Mouse (Mus musculus): ENCODE results near the gene Pla2g5. TPM values are rescaled to one million over a fixed set of nuclear protein-coding genes. Genes with fewer than 3 reads are reported as not detected.

The Pla2g5 gene
- total and polyA plus RNA-seq, 3 experiments, result 14.7 to 32.7 (median 16.4) TPM

DNA sequence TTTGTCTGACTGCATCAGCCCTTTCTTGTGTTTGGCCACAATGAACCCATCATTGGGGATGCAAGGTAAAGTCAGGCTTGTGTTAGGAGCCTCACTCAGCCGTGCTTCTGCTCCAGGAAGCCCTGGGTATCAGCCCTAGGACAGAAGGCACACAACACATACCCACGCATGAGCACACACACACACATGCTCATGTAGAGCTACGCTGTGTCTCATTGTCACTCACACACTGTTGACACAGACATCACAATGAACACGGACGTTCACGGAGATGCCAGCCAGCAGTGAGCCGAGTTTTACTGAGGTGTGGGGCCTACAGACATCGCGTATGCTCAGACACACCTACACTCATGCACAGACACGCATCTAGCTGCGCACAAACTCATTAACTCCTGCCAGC lies 107.3 kb downstream of the Pla2g5 start:
- ATAC-seq (ENCODE audit: extremely low read depth, insufficient number of reproducible peaks, low FRiP score, poor library complexity, severe bottlenecking) (no peak), DNase-seq (ENCODE audit: low spot score) (no peak)
- Histone ChIP-seq H3K27me3 (ENCODE audit: insufficient read depth, low read length) (no peaks in the 10 kb centered on the region), H3K9me3 (replicated peaks) (peaks cover 88% of the 10 kb centered on the region), H3K4me1 (ENCODE audit: insufficient read depth, low read depth, low read length) (no peaks in the 10 kb centered on the region), H3K36me3 (replicated peaks) (no peaks in the 10 kb centered on the region), H3K4me3 (ENCODE audit: low read depth, low read length) (no peak overlapping the region)
- TF ChIP-seq POLR2AphosphoS5 (IDR thresholded peaks at IDR 0.05; ENCODE audit: insufficient replicate concordance, low read depth, low read length) (no peak), TAL1 (conservative IDR thresholded peaks at IDR 0.05; ENCODE audit: low read depth, low read length) (no peak), CTCF (IDR thresholded peaks at IDR 0.05; ENCODE audit: low read depth, low read length) (no peak)

DNA sequence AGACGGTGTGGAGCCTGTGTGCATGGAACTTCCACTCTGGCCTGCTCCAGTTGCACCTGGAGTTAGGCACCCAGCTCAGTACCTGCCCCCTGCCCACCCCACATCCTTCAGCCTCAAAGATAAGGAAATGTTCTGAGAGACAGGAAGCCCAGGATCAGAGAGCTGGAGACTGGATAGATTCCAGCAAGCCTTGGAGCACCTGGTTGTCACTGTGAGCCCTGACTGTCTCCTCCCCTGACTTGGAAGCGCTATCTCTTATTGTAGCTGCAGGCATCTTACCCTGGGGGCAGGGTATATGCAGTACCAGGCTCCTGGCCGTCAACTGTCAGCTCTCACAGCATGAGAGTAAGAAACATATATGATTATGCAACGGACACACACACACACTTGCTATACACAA lies 107.8 kb downstream of the Pla2g5 start:
- no peaks in the 10 kb centered on the region for H3K36me3 ChIP-seq (replicated peaks)

DNA sequence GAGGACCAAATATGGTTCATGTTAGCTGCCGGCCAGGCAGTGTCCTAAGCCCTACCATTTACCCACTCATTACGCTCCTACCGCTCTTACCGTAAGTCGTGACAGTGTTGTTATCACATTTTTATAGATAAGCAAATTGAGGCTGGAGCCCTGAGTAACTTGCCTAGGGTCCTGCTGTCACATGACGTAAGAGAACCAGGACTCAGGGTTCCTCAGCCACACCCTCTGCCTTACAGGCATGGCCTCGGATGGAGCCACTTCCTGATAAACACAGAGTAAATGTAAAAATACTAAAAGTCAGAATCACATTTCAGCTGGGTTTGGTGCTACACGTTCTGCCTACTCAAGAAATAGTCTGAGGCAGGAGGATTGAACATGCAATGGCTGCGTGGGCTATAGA lies 108.8 kb downstream of the Pla2g5 start:
- Histone ChIP-seq H3K9me3 (replicated peaks) (peaks cover 93% of the 10 kb centered on the region), H3K36me3 (replicated peaks) (no peaks in the 10 kb centered on the region), H3K4me3 (ENCODE audit: low read depth, low read length) (no peak overlapping the region), H3K27me3 (ENCODE audit: insufficient read depth, low read length) (no peaks in the 10 kb centered on the region), H3K4me1 (ENCODE audit: insufficient read depth, low read depth, low read length) (no peaks in the 10 kb centered on the region)
- no peak for DNase-seq (ENCODE audit: low spot score)
- ATAC-seq (ENCODE audit: extremely low read depth, insufficient number of reproducible peaks, low FRiP score, poor library complexity, severe bottlenecking), result no peak
- no peak for TF ChIP-seq TAL1 (conservative IDR thresholded peaks at IDR 0.05; ENCODE audit: low read depth, low read length)

More for the DNA sequence above, 107.8 kb downstream of the Pla2g5 start:
- DNase-seq (ENCODE audit: low spot score), result no peak
- Histone ChIP-seq H3K4me3 (ENCODE audit: low read depth, low read length) (no peak overlapping the region), H3K9me3 (replicated peaks) (peaks cover 88% of the 10 kb centered on the region), H3K27me3 (ENCODE audit: insufficient read depth, low read length) (no peaks in the 10 kb centered on the region), H3K4me1 (ENCODE audit: insufficient read depth, low read depth, low read length) (no peaks in the 10 kb centered on the region)
- ATAC-seq (ENCODE audit: extremely low read depth, insufficient number of reproducible peaks, low FRiP score, poor library complexity, severe bottlenecking), result no peak
- TF ChIP-seq POLR2AphosphoS5 (IDR thresholded peaks at IDR 0.05; ENCODE audit: insufficient replicate concordance, low read depth, low read length), result no peak
- TF ChIP-seq TAL1 (conservative IDR thresholded peaks at IDR 0.05; ENCODE audit: low read depth, low read length), result no peak
- TF ChIP-seq CTCF (IDR thresholded peaks at IDR 0.05; ENCODE audit: low read depth, low read length), result no peak
- no peak for TF ChIP-seq GATA1 (IDR thresholded peaks at IDR 0.05; ENCODE audit: borderline replicate concordance, low read length)
- no peak for TF ChIP-seq GATA2 (IDR thresholded peaks at IDR 0.05; ENCODE audit: borderline replicate concordance, low read depth, low read length)

DNA sequence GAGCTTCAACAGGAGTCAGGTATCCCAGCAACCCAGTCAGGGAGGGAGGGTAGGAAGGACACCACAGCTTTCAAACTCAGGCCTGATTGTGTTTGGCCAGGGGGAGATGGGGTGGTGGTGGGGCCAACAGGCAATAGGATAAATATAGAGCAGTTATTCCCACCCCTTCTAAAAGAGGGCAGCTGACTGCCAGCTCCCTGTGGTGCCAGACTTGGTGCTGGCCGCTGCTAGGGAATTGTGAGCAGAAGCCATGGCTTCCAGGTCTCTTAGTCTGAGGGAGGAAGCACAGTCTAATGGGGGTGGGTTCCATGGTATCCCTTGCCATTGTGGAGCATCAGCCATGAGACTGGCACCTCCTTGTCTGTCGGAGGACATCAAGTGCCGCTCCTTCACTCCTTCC lies 109.7 kb downstream of the Pla2g5 start:
- DNase-seq (ENCODE audit: low spot score) (no peak), ATAC-seq (ENCODE audit: extremely low read depth, insufficient number of reproducible peaks, low FRiP score, poor library complexity, severe bottlenecking) (no peak)
- no peaks in the 10 kb centered on the region for H3K27me3 ChIP-seq (ENCODE audit: insufficient read depth, low read length)
- H3K9me3 ChIP-seq (replicated peaks), result peaks cover 94% of the 10 kb centered on the region
- TF ChIP-seq TAL1 (conservative IDR thresholded peaks at IDR 0.05; ENCODE audit: low read depth, low read length), result no peak
- no peak for TF ChIP-seq GATA2 (IDR thresholded peaks at IDR 0.05; ENCODE audit: borderline replicate concordance, low read depth, low read length)
- no peak for TF ChIP-seq CTCF (IDR thresholded peaks at IDR 0.05; ENCODE audit: low read depth, low read length)
- TF ChIP-seq POLR2AphosphoS5 (IDR thresholded peaks at IDR 0.05; ENCODE audit: insufficient replicate concordance, low read depth, low read length), result no peak
- no peak for TF ChIP-seq GATA1 (IDR thresholded peaks at IDR 0.05; ENCODE audit: borderline replicate concordance, low read length)
- H3K4me3 ChIP-seq (ENCODE audit: low read depth, low read length), result no peak overlapping the region
- no peaks in the 10 kb centered on the region for H3K36me3 ChIP-seq (replicated peaks)
- no peaks in the 10 kb centered on the region for H3K4me1 ChIP-seq (ENCODE audit: insufficient read depth, low read depth, low read length)

DNA sequence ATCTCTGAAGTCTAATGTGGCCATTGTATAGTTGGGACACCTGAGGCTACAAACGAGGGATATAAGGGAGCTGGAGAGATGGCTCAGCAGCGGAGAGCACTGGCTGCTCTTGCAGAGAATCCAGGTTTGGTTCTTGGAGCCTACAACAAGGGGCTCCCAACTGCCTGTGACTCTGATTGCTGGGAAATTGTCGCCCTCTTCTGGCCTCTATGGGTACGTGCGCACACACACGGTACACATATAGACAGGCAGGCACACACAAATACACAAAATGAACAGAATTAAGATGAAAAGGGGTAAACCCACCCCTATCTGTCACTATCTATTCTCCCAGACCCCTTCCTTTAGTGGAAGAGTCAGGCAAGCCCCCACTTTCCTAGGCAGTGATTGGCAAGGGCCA lies 110.7 kb downstream of the Pla2g5 start:
- Histone ChIP-seq H3K36me3 (replicated peaks) (no peaks in the 10 kb centered on the region), H3K9me3 (replicated peaks) (peaks cover 97% of the 10 kb centered on the region), H3K4me1 (ENCODE audit: insufficient read depth, low read depth, low read length) (no peaks in the 10 kb centered on the region), H3K4me3 (ENCODE audit: low read depth, low read length) (no peak overlapping the region), H3K27me3 (ENCODE audit: insufficient read depth, low read length) (no peaks in the 10 kb centered on the region)
- no peak for ATAC-seq (ENCODE audit: extremely low read depth, insufficient number of reproducible peaks, low FRiP score, poor library complexity, severe bottlenecking)
- no peak for TF ChIP-seq GATA1 (IDR thresholded peaks at IDR 0.05; ENCODE audit: borderline replicate concordance, low read length)
- TF ChIP-seq CTCF (IDR thresholded peaks at IDR 0.05; ENCODE audit: low read depth, low read length), result no peak
- no peak for TF ChIP-seq TAL1 (conservative IDR thresholded peaks at IDR 0.05; ENCODE audit: low read depth, low read length)
- no peak for TF ChIP-seq POLR2AphosphoS5 (IDR thresholded peaks at IDR 0.05; ENCODE audit: insufficient replicate concordance, low read depth, low read length)
- no peak for TF ChIP-seq GATA2 (IDR thresholded peaks at IDR 0.05; ENCODE audit: borderline replicate concordance, low read depth, low read length)
- DNase-seq (ENCODE audit: low spot score), result no peak

Other genes starting within 250 kb of the Pla2g5 start
- not detected in 2 replicates for gene Vwa5b1, start 227.6 kb downstream of the Pla2g5 start, total RNA-seq (2014; fragmentation: Nextera tagmentation)
- 0.06 and 0.33 TPM in 2 replicates for gene Vwa5b1, start 227.6 kb downstream of the Pla2g5 start, total RNA-seq (2017)
- gene Vwa5b1, start 227.6 kb downstream of the Pla2g5 start, polyA plus RNA-seq (2012), result not detected in 2 replicates
- gene Pla2g2c, start 138.7 kb downstream of the Pla2g5 start, total RNA-seq (2014; fragmentation: Nextera tagmentation), result not detected in 2 replicates
- 0.16 TPM in 1 of 2 replicates, not detected in the other for gene Pla2g2c, start 138.7 kb downstream of the Pla2g5 start, total RNA-seq (2017)
- not detected in 2 replicates for gene Pla2g2c, start 138.7 kb downstream of the Pla2g5 start, polyA plus RNA-seq (2012)
- not detected in 2 replicates for gene Ubxn10, start 126.3 kb downstream of the Pla2g5 start, total RNA-seq (2014; fragmentation: Nextera tagmentation)
- gene Ubxn10, start 126.3 kb downstream of the Pla2g5 start, total RNA-seq (2017), result 0.33 TPM in 1 of 2 replicates, not detected in the other
- gene Ubxn10, start 126.3 kb downstream of the Pla2g5 start, polyA plus RNA-seq (2012), result not detected in 2 replicates
- not detected in 2 replicates for gene Pla2g2f, start 105.9 kb downstream of the Pla2g5 start, total RNA-seq (2014; fragmentation: Nextera tagmentation)
- 0.11 TPM in 1 of 2 replicates, not detected in the other for gene Pla2g2f, start 105.9 kb downstream of the Pla2g5 start, total RNA-seq (2017)
- not detected in 2 replicates for gene Pla2g2f, start 105.9 kb downstream of the Pla2g5 start, polyA plus RNA-seq (2012)
- gene Pla2g2d, start 87.7 kb downstream of the Pla2g5 start, total RNA-seq (2014; fragmentation: Nextera tagmentation), result not detected in 2 replicates
- gene Pla2g2d, start 87.7 kb downstream of the Pla2g5 start, total RNA-seq (2017), result 0.12 TPM in 1 of 2 replicates, not detected in the other
- not detected in 2 replicates for gene Pla2g2d, start 87.7 kb downstream of the Pla2g5 start, polyA plus RNA-seq (2012)
- gene Gm13030, start 10.5 kb upstream of the Pla2g5 start, total RNA-seq (2014; fragmentation: Nextera tagmentation), result not detected in 2 replicates
- not detected in 2 replicates for gene Gm13030, start 10.5 kb upstream of the Pla2g5 start, total RNA-seq (2017)
- not detected in 2 replicates for gene Gm13030, start 10.5 kb upstream of the Pla2g5 start, polyA plus RNA-seq (2012)
- gene Pla2g2e, start 14.5 kb upstream of the Pla2g5 start, total RNA-seq (2014; fragmentation: Nextera tagmentation), result 1.1 TPM in 1 of 2 replicates, not detected in the other
- 0.22 and 0.23 TPM in 2 replicates for gene Pla2g2e, start 14.5 kb upstream of the Pla2g5 start, total RNA-seq (2017)
- 0.07 and 0.13 TPM in 2 replicates for gene Pla2g2e, start 14.5 kb upstream of the Pla2g5 start, polyA plus RNA-seq (2012)
- gene Otud3, start 50.5 kb upstream of the Pla2g5 start, total RNA-seq (2014; fragmentation: Nextera tagmentation), result 2.9 and 5.4 TPM in 2 replicates
- gene Otud3, start 50.5 kb upstream of the Pla2g5 start, total RNA-seq (2017), result 11.0 and 11.7 TPM in 2 replicates
- gene Otud3, start 50.5 kb upstream of the Pla2g5 start, polyA plus RNA-seq (2012), result 11.8 and 14.5 TPM in 2 replicates
- not detected in 2 replicates for gene Rnf186, start 103.6 kb upstream of the Pla2g5 start, total RNA-seq (2014; fragmentation: Nextera tagmentation)
- gene Rnf186, start 103.6 kb upstream of the Pla2g5 start, total RNA-seq (2017), result 0.12 and 0.27 TPM in 2 replicates
- gene Rnf186, start 103.6 kb upstream of the Pla2g5 start, polyA plus RNA-seq (2012), result not detected in 2 replicates
- gene Tmco4, start 109.4 kb upstream of the Pla2g5 start, total RNA-seq (2014; fragmentation: Nextera tagmentation), result 8.8 and 11.6 TPM in 2 replicates
- gene Tmco4, start 109.4 kb upstream of the Pla2g5 start, total RNA-seq (2017), result 16.3 and 16.5 TPM in 2 replicates
- 17.1 and 19.8 TPM in 2 replicates for gene Tmco4, start 109.4 kb upstream of the Pla2g5 start, polyA plus RNA-seq (2012)
- gene Htr6, start 212.1 kb upstream of the Pla2g5 start, total RNA-seq (2014; fragmentation: Nextera tagmentation), result not detected in 2 replicates
- 0.06 TPM in 1 of 2 replicates, not detected in the other for gene Htr6, start 212.1 kb upstream of the Pla2g5 start, total RNA-seq (2017)
- not detected in 2 replicates for gene Htr6, start 212.1 kb upstream of the Pla2g5 start, polyA plus RNA-seq (2012)
- gene Nbl1, start 229.5 kb upstream of the Pla2g5 start, total RNA-seq (2014; fragmentation: Nextera tagmentation), result not detected in 2 replicates
- 0.11 TPM in 1 of 2 replicates, not detected in the other for gene Nbl1, start 229.5 kb upstream of the Pla2g5 start, total RNA-seq (2017)
- gene Nbl1, start 229.5 kb upstream of the Pla2g5 start, polyA plus RNA-seq (2012), result 0.05 and 0.18 TPM in 2 replicates

Measured in G1E (cell line).